Mouse (Mus musculus) testis, adult 2 months (tissue): Measurements from ENCODE around the gene Fam169a. TPM values are rescaled to one million over a fixed set of nuclear protein-coding genes. Genes with fewer than 3 reads are reported as not detected.
"Not testable (repeated sequence)": the region's sequence is repeated elsewhere in the genome, so short reads cannot be mapped to it uniquely, and the experiment has no call there.

Experiments used
- H3K27ac ChIP-seq: fragments of 200-500 bp; 2 replicates; pipeline ENCODE4 v1.5.1; 2012; ENCODE audit warnings: low read depth, low read length; ENCODE audit not compliant: control insufficient read depth, insufficient read depth
- H3K27me3 ChIP-seq: fragments of 200-500 bp; 2 replicates; pipeline ENCODE4 v1.6.1; 2012; ENCODE audit warnings: mild to moderate bottlenecking, low read length, moderate library complexity; ENCODE audit not compliant: control insufficient read depth, insufficient read depth
- H3K36me3 ChIP-seq: fragments of 200-500 bp; 2 replicates; pipeline ENCODE4 v1.6.1; 2012; ENCODE audit warnings: mild to moderate bottlenecking, low read length; ENCODE audit not compliant: control insufficient read depth, insufficient read depth
- H3K4me1 ChIP-seq: fragments of 200-500 bp; 2 replicates; pipeline ENCODE4 v1.6.1; 2012; ENCODE audit warnings: low read length; ENCODE audit not compliant: control insufficient read depth, insufficient read depth
- H3K4me3 ChIP-seq: fragments of 200-500 bp; 2 replicates; pipeline ENCODE4 v1.5.1; 2012; ENCODE audit warnings: low read depth, mild to moderate bottlenecking, low read length, moderate library complexity, mixed read lengths; ENCODE audit not compliant: control insufficient read depth
- CTCF ChIP-seq: fragments of 200-500 bp; IDR thresholded peaks from 2 replicates; pipeline ENCODE4 v1.5.1; 2012; ENCODE audit warnings: low read depth, mild to moderate bottlenecking, inconsistent platforms, low read length, moderate library complexity; ENCODE audit not compliant: control insufficient read depth, insufficient read depth, insufficient replicate concordance
- POLR2A ChIP-seq: fragments of 200-500 bp; IDR thresholded peaks from 2 replicates; pipeline ENCODE4 v1.6.1; 2012; ENCODE audit warnings: low read depth, mild to moderate bottlenecking, inconsistent platforms, low read length, moderate library complexity; ENCODE audit not compliant: control insufficient read depth
- polyA plus RNA-seq: library from polyadenylated mRNA; depleted of rRNA; stranded (reverse); fragments of >200 nt; gene quantifications from 2 replicates; pipeline ENCODE4 v1.2.3, GENCODE M21; 2012

The Fam169a gene
- polyA plus RNA-seq, 1 experiment = 4.4 TPM

DNA sequence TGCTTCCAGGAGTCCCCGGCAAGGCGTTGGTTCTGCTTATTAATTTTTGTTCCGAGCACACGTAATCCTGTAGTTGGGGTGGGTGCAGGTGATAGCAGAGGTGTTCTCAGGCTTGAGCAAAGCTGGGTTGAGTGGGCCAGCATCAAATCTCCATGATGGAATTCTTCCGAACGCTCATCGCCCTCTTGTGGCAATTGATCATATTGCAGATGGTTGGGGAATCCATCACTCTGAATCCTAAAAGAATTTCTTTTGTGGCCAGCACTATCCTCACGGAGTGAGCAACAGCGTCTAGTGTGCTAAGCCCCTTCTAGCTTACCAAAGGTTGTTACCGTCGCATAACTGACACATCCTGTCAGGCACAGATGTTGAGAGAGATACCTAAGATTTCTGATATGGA, 14.4 kb upstream of the Fam169a start:
- no peaks in the 10 kb centered on the region for H3K27me3 ChIP-seq
- no peak overlapping the region; the same call in 1 of the 2 replicates for H3K4me3 ChIP-seq
- H3K4me1 ChIP-seq = peaks cover 2% of the 10 kb centered on the region; the same call in 1 of the 2 replicates
- no peak overlapping the region for H3K27ac ChIP-seq
- no peaks in the 10 kb centered on the region for H3K36me3 ChIP-seq
- TF ChIP-seq POLR2A = no peak
- TF ChIP-seq CTCF = peak; percentile 61

- Histone ChIP-seq H3K4me1 (peaks cover 2% of the 10 kb centered on the region; the same call in 1 of the 2 replicates), H3K27ac (no peak overlapping the region), H3K27me3 (no peaks in the 10 kb centered on the region), H3K36me3 (no peaks in the 10 kb centered on the region), H3K4me3 (peak overlapping the region; percentile 62)
- TF ChIP-seq CTCF (no peak), POLR2A (peak; percentile 24; the same call in 1 of the 2 replicates)
These were observed 13.2 kb upstream of the Fam169a start for GRCm38 (mm10) chr13:97053844-97054243.

DNA sequence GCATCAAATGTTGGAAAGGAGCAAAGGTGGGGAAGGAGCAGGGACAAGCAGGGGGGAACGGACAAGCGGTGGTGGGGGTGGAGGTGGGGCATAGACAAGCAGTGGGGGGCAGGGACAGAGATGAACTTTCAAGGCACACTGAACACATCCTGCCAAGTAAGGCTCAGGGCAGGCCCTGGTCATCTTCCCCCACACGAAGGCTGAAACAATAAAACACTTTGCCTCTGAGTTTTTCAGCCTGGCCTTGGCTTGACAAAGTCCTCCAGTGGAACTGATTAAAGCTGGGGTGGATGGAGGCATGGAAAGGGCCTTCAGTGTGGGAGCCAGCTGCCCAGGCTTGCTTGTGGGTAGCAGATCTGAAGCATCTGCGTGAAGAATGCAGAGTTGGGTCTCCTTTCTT, 9.3 kb upstream of the Fam169a start:
- no peaks in the 10 kb centered on the region for H3K36me3 ChIP-seq
- peaks cover 4% of the 10 kb centered on the region for H3K4me1 ChIP-seq
- no peak overlapping the region for H3K4me3 ChIP-seq
- no peaks in the 10 kb centered on the region for H3K27me3 ChIP-seq
- peak overlapping the region; percentile 66 for H3K27ac ChIP-seq
- TF ChIP-seq CTCF = no peak
- peak; percentile 14; the same call in 1 of the 2 replicates for TF ChIP-seq POLR2A

GRCm38 (mm10) chr13:97059746-97060145, 7.3 kb upstream of the Fam169a start:
- no peaks in the 10 kb centered on the region for H3K27me3 ChIP-seq
- TF ChIP-seq CTCF = no peak
- no peak for TF ChIP-seq POLR2A
- H3K4me1 ChIP-seq = peaks cover 7% of the 10 kb centered on the region
- no peaks in the 10 kb centered on the region for H3K36me3 ChIP-seq
- peak overlapping the region; percentile 7; the same call in 1 of the 2 replicates for H3K27ac ChIP-seq
- H3K4me3 ChIP-seq = no peak overlapping the region

DNA sequence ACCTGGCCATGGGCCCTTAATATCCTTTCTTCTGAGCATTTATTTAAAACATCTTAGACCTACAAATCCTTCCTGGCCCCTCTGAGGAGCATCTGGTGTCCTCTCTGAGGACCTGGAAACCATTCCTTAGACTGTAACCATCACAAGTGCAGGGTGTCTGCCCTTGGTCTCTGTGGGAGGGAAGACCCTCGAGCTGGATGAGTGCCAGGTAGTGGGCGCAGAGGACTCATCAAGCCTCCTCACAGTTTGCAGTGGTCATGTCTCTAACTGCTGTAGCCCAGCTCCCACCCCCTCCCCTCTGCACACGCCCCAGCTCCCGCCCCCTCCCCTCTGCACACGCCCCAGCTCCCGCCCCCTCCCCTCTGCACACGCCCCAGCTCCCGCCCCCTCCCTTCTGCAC, 6.8 kb upstream of the Fam169a start:
- no peak overlapping the region for H3K4me3 ChIP-seq
- no peaks in the 10 kb centered on the region for H3K27me3 ChIP-seq
- H3K4me1 ChIP-seq = peaks cover 10% of the 10 kb centered on the region
- no peak for TF ChIP-seq POLR2A
- H3K27ac ChIP-seq = no peak overlapping the region
- H3K36me3 ChIP-seq = no peaks in the 10 kb centered on the region

- Histone ChIP-seq H3K4me1 (peaks cover 10% of the 10 kb centered on the region), H3K27me3 (no peaks in the 10 kb centered on the region), H3K36me3 (no peaks in the 10 kb centered on the region), H3K27ac (no peak overlapping the region), H3K4me3 (no peak overlapping the region)
- TF ChIP-seq CTCF (no peak), POLR2A (no peak)
These were observed 4.9 kb upstream of the Fam169a start for GRCm38 (mm10) chr13:97062151-97062550.

DNA sequence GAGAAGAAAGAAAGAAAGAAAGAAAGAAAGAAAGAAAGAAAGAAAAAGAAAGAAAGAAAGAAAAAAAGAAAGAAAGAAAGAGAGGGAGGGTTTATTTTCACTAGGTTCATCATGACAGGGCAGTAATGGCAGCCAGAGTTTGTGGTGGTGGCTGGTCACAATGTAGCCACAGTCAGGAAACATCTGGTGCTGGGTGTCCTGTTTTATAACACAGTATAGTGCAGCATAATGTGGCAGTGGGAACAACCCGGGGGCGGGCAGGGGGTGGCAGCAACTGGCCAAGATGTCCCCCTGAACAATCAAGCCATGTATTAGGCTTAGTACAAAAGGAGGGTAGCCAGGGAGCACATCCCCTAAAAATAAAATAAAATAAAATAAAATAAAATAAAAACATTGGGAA, 3.7 kb upstream of the Fam169a start:
- TF ChIP-seq CTCF = no peak
- no peak for TF ChIP-seq POLR2A
- Histone ChIP-seq H3K4me1 (peaks cover 10% of the 10 kb centered on the region), H3K4me3 (no peak overlapping the region), H3K36me3 (no peaks in the 10 kb centered on the region), H3K27ac (no peak overlapping the region), H3K27me3 (no peaks in the 10 kb centered on the region)

DNA sequence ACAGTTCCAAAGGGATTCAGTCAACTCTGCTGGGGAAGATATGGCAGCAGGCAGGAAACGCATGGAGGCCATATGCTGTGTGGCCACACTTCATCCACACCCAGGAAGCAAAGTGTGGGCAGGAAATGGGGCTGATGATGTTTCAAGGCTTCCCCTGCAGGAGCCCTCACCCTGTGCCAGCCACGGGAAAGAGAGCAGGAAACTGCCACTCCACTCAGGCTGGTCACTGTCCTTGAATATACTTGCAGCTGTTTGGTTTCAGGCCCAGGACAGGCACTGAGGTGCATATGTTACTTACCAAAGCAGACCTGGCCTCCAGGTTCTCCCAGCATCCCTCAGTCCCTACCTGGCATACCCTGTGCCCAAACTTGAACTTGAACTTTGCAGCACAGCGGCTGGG, 2.7 kb upstream of the Fam169a start:
- Histone ChIP-seq H3K27ac (no peak overlapping the region), H3K27me3 (no peaks in the 10 kb centered on the region), H3K36me3 (no peaks in the 10 kb centered on the region), H3K4me1 (peaks cover 10% of the 10 kb centered on the region), H3K4me3 (no peak overlapping the region)
- TF ChIP-seq CTCF = no peak
- no peak for TF ChIP-seq POLR2A

DNA sequence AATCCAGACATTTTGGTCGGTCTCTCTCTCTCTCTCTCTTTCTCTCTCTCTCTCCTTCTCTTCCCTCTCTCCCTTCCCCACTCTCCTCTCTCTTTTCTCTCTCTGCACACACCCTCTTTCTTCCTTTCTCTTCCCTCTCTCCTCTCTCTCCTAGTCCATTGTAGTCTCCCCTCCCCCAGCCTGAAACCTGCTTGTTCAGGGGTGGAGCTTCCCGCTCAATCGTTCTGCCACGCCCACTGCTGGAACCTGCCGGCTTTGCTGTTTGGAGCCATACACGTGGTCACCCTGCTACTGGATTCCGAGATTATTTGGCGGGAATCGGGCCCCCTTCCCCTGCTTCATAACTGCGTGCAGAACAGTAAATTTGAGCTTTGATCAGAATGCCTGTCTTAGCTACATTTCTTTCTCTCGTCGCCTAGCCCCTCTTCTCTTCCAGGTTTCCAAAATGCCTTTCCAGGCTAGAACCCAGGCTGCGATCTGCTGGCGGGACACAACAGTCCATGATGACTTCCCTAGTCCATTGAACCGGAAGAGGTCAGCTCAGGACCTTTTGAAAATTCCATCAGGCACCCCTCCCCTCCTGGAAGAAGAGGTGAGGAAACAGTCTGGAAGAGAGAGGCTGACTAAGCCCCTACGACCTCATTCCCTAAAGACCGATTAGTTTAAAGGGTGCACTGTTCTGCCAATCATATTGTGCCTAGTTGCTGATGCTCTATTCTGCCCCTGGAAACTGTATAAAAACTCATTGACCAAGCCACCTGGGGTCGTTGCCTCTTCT, 2.1 kb upstream of the Fam169a start:
- H3K27me3 ChIP-seq, H3K36me3 ChIP-seq, H3K4me3 ChIP-seq, H3K27ac ChIP-seq: not testable (repeated sequence)
- peaks cover 10% of the 10 kb centered on the region for H3K4me1 ChIP-seq
